Mouse (Mus musculus): ENCODE results near the gene Sucla2.

GRCm38 (mm10) chr14:73508630-73509395 lies 16.3 kb upstream of the Sucla2 start:
- TF ChIP-seq CTCF (IDR thresholded peaks at IDR 0.05; ENCODE audit: control insufficient read depth, insufficient read depth, low read length) (no peak), POLR2A (IDR thresholded peaks at IDR 0.05; ENCODE audit: borderline replicate concordance, control insufficient read depth, low read depth, low read length) (no peak)
